Mouse (Mus musculus): ENCODE results near the gene Cobll1. TPM values are rescaled to one million over a fixed set of nuclear protein-coding genes. Genes with fewer than 3 reads are reported as not detected.

Cobll1 gene
- total RNA-seq, 2 experiments from 2014 or later = 6.8 to 8.5 TPM

DNA sequence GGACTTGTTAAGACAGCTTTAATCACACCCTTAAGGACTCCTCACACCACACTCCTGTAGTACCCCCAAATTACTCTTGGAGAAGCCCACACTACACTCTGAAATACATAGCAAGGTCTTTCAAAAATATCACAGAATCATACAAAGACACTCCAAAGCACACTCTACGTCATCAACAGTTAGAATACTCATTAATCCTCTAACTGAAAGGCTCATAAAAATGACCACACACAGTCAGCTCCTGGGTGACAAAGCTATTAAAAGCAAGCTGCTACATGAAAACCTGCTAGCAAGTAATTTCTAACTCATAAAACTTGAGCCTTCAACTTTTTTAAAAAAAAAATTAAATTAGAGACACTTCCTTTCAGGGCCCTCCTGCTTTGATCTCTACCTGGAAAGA lies 91.8 kb downstream of the Cobll1 start:
- Histone ChIP-seq H3K27ac (no peak overlapping the region), H3K4me3 (no peak overlapping the region)
- TF ChIP-seq CTCF (conservative IDR thresholded peaks at IDR 0.05) = no peak
- no peak for DNase-seq (ENCODE audit: low spot score in 2 of 2)

DNA sequence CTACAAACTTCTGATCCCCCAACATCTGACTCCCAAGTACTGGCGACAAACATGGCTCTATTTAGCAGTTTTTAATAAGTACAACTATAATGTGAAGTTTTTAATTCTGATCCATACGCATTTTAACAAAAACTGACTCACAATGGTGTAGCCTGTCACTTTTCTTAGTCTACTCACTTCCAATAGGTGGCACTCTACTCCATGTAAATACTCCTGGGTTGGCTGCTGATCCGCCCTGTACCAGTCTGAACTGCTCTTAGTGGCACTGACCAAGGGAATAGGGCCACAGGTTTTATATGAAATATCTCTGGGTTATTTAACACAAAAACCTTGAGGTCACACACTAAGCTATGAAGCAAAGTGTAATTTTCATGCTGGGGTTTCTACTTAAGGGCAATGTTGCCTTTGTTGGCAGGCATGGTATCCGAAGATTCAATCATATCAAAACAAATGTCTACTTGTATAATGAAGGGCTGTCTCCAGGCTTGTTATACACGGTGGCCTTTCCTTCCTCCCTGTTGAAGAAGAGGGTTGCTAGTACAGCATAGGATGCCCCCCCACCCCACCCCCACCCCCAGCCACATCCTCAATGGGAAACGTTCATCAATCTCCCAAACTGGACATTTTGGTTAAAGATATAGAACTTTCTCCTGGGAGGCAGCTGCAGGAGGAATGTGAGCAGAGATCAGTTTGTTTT lies 93.6 kb downstream of the Cobll1 start:
- DNase-seq (ENCODE audit: low spot score in 2 of 2) = peak in 1 of 2 experiments; percentile 23
- peak; percentile 85 for TF ChIP-seq CTCF (conservative IDR thresholded peaks at IDR 0.05)
- no peak overlapping the region for H3K4me3 ChIP-seq

DNA sequence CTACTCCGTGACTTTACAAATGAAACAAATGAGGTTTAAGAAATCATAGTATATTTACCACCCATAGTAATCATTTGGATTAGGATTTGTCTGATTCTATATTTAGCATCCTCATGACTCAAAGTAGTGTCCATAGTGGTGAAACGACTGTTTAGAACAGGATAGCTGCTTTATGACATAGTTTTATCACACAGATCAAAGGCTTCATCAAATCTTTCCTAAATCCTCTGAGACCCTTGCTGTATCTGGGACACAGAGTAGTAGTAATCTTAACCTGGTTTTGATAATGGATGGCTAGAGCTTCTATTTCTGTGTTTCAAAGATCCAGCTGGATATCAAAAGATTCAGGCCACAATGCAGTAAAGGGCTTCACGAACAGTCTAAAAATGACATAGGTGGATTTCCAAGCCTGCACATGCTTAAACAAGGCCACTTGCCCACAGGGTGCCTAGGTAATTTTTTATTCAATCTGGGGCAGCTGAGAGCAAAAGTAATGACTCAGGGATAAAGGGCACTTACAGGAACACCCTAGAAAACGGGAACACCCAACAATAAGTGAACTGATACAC lies 98.0 kb downstream of the Cobll1 start:
- no peak for DNase-seq (ENCODE audit: low spot score in 2 of 2)
- 0 out of 2 replicates have a peak overlapping the region, but pooled peaks have one; percentile 14 for H3K27ac ChIP-seq
- H3K4me3 ChIP-seq = no peak overlapping the region
- no peak for TF ChIP-seq CTCF (conservative IDR thresholded peaks at IDR 0.05)

More for the DNA sequence above, 93.6 kb downstream of the Cobll1 start:
- H3K27ac ChIP-seq = no peak overlapping the region

DNA sequence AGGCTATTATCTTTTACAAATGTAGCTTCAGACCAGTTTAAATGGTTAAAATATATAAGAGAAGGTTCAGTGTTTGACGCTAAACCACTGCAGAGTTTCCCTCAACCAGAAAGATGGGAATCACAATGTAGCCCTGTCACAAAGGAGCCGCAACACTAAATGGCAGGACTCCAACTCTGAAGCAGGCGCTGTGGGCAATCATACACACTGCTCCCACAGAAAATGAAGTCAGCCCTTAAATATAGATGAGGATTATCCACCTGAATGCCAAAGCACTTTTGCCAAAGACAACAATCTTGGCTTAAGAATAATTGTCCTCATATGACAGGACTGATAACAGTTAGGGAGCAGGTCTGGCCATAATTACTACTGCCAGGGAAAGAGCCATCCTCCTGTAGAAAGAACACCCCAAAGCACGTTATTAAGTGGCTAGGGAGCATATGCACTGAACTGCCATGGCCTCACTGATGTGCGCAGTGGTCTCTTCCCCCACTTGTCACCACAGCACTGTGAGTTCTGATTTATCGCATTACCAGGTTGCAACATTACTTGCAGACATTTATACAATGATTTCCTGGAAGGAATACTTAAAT lies 98.8 kb downstream of the Cobll1 start:
- DNase-seq (ENCODE audit: low spot score in 2 of 2) = no peak
- Histone ChIP-seq H3K4me3 (no peak overlapping the region), H3K27ac (peak overlapping the region; percentile 28; the same call in 1 of the 2 replicates)
- no peak for TF ChIP-seq CTCF (conservative IDR thresholded peaks at IDR 0.05)

DNA sequence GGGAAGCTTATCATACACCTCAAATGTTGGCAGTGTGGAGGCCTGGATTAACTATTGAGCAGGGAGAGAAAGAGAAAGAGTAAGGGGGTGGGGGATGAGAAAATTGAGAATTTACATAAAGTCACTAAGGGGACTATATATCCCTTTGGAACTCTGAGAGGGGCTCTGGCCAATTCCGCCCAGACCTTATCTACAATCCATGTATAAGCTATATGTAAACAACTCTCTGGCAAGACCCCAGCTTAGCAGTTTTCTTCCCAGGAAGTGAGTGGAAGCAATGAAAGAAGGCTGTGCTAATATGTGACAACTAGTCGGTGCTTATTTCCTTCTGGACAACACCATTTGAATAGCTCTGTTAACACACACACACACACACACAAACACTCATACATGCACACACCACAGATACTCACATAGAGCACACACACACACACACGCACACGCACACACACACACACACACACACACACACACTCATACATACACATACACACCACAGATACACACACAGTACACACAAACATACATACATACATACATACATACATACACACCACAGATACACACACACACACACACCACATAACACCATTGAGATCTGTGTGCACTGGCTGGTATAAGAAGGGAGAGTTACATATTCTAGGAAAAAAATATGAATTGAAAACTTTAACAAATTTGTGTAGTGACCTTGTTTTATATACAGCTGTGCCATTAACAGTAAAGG lies 99.4 kb downstream of the Cobll1 start:
- no peak for DNase-seq (ENCODE audit: low spot score in 2 of 2)
- Histone ChIP-seq H3K4me3 (no peak overlapping the region), H3K27ac (peak overlapping the region; percentile 28; the same call in 1 of the 2 replicates)
- TF ChIP-seq CTCF (conservative IDR thresholded peaks at IDR 0.05) = no peak

DNA sequence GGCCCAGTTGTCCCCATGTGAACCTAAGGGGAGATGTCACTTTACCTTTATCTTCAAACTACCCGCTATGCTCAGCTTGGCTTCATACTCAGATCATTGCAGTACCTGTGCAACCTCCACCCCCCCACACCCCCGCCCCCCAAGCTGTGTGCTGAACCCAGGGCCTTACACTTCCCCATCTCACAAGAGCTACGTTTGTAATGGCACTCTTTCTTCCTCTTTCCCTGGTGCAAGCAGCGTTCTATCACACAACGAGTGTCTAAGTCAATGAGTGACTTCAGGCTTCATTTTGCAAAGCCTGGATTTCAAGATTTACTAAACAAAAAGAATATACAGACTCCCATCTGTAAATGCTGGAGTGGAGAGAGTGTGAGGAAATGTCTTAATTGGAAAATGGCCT lies 100.2 kb downstream of the Cobll1 start:
- TF ChIP-seq CTCF (conservative IDR thresholded peaks at IDR 0.05) = no peak
- H3K4me3 ChIP-seq = no peak overlapping the region
- DNase-seq (ENCODE audit: low spot score in 2 of 2) = no peak
- no peak overlapping the region for H3K27ac ChIP-seq

DNA sequence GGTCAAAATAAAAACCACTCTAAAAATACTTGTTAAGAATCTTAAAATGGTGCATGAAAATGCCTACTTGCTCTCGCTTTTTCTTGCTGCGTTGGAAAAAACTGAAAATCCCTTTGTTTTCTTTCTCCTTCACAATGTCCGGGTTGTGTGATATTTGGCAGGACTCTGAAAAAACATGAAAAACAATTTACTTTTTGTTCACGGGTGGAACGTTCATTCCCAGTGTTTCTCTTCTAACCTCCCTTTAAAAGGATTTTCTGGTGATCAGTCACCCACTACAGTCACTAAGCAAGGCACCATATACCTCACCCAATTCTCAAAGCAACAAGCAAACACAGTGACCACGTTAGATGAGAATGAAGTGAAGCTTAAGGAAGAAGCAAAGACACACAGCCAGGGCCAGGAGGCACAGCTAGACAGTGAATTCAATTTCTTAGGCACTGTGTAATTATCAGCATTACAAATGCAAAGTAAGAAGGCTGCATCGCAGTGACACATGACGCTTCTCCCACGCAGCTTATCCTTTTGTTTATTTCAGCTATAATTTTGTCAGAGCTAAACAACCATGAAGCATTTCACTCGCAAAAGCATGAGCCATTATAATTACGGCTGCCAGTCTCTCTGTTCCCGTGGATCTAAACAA lies 112.9 kb downstream of the Cobll1 start:
- peak overlapping the region; percentile 8; the same call in 1 of the 2 replicates for H3K4me3 ChIP-seq
- DNase-seq (ENCODE audit: low spot score in 2 of 2) = peak in 1 of 2 experiments; percentile 14
- H3K27ac ChIP-seq = peak overlapping the region; percentile 90
- TF ChIP-seq CTCF (conservative IDR thresholded peaks at IDR 0.05) = no peak

DNA sequence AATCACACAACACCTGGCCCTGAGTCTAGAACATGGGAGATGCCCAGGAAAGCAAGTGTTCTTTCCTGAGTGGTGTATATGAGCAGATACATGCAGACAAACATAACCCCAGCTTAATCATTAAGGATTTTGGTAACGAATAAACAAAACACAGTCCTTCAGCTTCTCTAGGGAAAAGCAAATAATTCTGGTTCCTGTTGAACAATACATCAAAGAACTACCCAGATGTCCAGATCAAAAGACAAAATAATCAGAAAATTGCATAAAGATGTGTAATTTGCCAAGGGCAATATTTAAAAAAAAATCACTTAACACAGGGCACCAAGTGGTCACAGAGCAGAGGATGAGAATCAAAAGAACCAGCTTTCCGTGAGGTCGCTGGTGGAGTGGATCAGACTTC lies 115.5 kb downstream of the Cobll1 start:
- DNase-seq (ENCODE audit: low spot score in 2 of 2) = no peak
- no peak for TF ChIP-seq CTCF (conservative IDR thresholded peaks at IDR 0.05)
- Histone ChIP-seq H3K4me3 (no peak overlapping the region), H3K27ac (peak overlapping the region; percentile 90)

DNA sequence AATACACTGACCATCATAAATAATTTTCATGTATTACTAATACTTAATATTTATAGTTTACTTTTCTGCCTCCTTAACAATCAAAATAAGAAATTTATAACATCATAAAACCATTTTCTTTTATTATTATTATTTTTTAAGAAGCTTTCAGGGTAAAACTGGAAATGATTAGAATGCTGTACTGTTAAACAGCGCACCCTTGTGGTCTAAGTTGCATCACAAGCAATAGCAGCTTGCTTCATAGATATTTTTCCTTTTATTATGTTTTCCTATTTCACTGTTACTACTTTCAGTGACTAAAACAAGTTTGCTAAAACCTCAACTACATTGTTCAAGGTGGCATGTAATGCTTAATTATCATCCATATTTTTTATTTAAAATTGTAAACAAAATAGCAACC lies 117.8 kb downstream of the Cobll1 start:
- TF ChIP-seq CTCF (conservative IDR thresholded peaks at IDR 0.05) = peak; percentile 93
- peak overlapping the region; percentile 33; the same call in 1 of the 2 replicates for H3K27ac ChIP-seq
- H3K4me3 ChIP-seq = no peak overlapping the region
- peak; percentile 54 to 63 for DNase-seq (ENCODE audit: low spot score in 2 of 2)

DNA sequence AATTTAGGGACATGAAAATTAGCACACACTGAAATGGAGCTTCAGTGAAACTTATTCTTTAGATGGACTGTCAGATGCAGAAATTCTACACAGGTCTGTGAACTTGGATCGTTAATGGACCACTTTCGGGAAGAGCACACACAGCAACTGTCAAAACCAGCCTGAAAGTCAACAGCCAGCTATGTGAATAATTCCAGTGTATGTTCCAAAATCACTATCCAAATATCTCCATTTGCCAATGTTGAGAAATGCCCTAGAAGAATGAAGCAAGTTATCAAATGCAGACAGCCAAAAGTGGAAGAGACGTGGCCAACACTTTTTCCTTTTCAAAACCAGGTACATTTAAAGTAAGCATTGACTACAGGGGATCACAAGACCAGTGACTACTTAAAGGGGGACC lies 118.2 kb downstream of the Cobll1 start:
- DNase-seq (ENCODE audit: low spot score in 2 of 2) = no peak
- Histone ChIP-seq H3K4me3 (no peak overlapping the region), H3K27ac (peak overlapping the region; percentile 33; the same call in 1 of the 2 replicates)
- no peak for TF ChIP-seq CTCF (conservative IDR thresholded peaks at IDR 0.05)

DNA sequence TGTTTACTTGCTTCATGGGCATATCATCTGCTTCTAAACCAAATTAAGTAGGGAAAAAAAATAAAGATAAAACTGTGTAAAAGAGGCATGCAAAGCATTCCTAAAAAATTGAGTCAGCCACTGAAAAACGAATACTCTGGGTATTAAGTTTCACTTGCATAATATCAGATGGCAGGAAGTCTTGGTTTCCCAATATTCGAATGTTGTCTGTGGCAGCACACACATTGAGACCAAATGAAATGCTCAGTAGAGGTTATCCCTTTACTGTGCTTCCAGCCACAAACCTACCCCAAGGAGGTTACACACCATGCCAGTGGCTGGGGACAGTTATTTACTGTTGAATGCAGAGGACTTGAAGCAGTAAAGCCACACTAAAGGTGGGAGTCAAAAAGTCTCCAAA lies 119.1 kb downstream of the Cobll1 start:
- Histone ChIP-seq H3K4me3 (no peak overlapping the region), H3K27ac (peak overlapping the region; percentile 32; the same call in 1 of the 2 replicates)
- DNase-seq (ENCODE audit: low spot score in 2 of 2) = no peak
- TF ChIP-seq CTCF (conservative IDR thresholded peaks at IDR 0.05) = no peak

DNA sequence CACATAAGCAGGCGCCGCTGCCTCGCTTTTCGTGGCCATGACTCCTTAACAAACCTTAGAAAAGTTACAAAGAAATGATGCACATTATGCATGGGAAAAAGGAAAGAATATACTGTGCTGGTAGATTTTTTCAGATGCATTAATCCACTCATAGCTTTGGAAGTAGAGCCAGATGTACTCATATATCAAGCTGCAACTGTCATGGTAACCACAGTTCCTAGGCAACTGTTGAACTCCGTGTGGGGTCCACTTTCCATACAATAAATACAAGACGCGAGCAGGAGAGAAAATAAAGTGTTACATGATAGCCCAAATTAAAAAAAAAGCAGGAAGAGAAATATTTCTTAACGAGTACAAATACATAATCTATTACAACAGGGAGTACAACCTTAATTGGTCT lies 119.5 kb downstream of the Cobll1 start:
- DNase-seq (ENCODE audit: low spot score in 2 of 2) = no peak
- TF ChIP-seq CTCF (conservative IDR thresholded peaks at IDR 0.05) = no peak
- Histone ChIP-seq H3K4me3 (no peak overlapping the region), H3K27ac (peak overlapping the region; percentile 32; the same call in 1 of the 2 replicates)

Measured in layer of hippocampus, adult 2 months (tissue).